Mouse (Mus musculus): ENCODE data around the gene Car6. TPM values are rescaled to one million over a fixed set of nuclear protein-coding genes. Genes with fewer than 3 reads are reported as not detected.

Gene Car6
- total RNA-seq, 2 experiments from 2014 or later, result not detected

DNA sequence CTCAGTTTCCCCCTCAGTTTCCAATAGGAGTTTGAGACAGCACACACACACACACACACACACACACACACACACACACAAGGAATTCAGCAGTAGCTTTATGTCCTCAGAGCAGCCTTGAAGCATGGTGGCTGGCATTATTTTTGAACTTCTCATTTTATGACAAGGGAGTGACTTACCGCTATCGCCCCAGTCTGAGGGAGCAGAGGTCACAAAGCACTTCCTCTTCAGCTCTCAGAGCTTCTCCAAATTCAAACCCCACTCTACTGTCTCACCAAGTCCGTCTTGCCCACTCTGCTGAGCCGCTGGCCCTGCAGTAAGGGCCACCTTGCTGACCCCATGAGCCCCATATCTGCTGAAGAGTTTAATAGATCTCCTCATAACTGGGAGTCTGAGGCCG, 1.6 kb upstream of the Car6 start:
- ATAC-seq (replicated peaks; ENCODE audit: low FRiP score, poor library complexity, severe bottlenecking), result no peak

GRCm38 (mm10) chr4:150198268-150198667, 2.9 kb downstream of the Car6 start:
- no peak for ATAC-seq (replicated peaks; ENCODE audit: low FRiP score, poor library complexity, severe bottlenecking)

- peak; percentile 66 for ATAC-seq (replicated peaks; ENCODE audit: low FRiP score, poor library complexity, severe bottlenecking)
Measured at GRCm38 (mm10) chr4:150193915-150194314, 7.2 kb downstream of the Car6 start.

- ATAC-seq (replicated peaks; ENCODE audit: low FRiP score, poor library complexity, severe bottlenecking), result no peak
Measured at GRCm38 (mm10) chr4:150192199-150192598, 8.9 kb downstream of the Car6 start.

GRCm38 (mm10) chr4:150188236-150188635, 12.9 kb downstream of the Car6 start:
- no peak for ATAC-seq (replicated peaks; ENCODE audit: low FRiP score, poor library complexity, severe bottlenecking)

DNA sequence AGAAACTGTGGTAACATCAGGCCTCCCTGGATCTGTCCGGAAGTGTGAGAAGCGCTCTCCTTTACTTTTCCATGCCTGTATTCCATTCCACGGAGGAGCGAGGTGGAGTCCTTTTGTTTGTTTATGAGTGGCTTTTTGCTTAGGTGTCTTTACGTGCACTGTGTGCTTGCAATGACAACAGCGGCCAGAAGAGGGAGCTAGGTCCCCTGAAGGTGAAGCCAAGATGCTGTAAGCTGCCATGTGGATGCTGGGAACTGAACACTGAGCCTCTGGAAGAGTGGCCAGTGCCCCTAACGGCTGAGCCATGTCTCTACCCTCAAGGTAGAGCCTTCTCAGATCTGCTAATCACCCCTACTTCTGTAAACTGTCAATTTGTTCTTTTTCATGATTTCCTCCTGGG, 19.8 kb downstream of the Car6 start:
- ATAC-seq (replicated peaks; ENCODE audit: low FRiP score, poor library complexity, severe bottlenecking), result no peak

DNA sequence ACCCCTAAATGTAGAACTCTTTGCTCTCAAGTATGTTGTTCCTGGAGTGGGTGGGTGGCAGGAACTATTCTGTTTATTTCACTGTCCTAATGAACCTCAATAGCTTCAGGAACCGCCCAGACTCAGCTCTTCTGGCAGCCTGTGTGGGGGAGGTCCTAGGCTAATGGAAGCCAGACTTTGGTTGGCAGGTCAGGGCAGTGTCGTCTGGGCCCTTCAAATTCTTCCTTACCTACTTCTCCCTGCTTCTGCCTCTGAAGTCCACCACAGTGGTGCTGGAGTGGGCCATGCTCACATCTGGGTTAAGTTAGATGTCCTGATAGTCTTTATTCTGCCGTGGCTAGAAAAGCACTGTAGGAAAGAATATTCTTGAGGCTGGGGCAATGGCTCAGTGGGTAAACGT, 23.0 kb downstream of the Car6 start:
- ATAC-seq (replicated peaks; ENCODE audit: low FRiP score, poor library complexity, severe bottlenecking), result no peak

DNA sequence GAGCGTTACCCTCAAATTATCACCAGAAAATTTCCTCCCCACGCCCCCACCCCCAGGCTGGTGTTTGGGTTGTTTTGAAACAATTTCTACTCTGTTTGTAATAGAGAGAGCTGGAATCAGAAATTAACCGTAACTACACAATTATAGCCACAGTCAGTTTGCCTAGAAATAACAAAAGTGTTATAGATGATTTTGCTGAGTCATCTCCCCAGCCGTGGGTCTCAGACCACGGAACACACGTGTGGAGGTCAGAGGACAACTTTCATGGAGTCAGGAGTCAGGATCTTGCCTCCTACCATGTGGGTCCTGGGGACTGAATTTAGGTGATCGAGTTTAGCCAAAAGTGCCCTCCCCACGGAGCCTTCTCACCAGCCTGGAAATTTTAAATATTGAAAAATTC, 24.0 kb downstream of the Car6 start:
- no peak for ATAC-seq (replicated peaks; ENCODE audit: low FRiP score, poor library complexity, severe bottlenecking)

GRCm38 (mm10) chr4:150176535-150176934, 24.6 kb downstream of the Car6 start:
- ATAC-seq (replicated peaks; ENCODE audit: low FRiP score, poor library complexity, severe bottlenecking), result peak; percentile 70; the same call in 1 of the 2 replicates

- ATAC-seq (replicated peaks; ENCODE audit: low FRiP score, poor library complexity, severe bottlenecking), result no peak
Measured at GRCm38 (mm10) chr4:150174027-150174426, 27.1 kb downstream of the Car6 start.

DNA sequence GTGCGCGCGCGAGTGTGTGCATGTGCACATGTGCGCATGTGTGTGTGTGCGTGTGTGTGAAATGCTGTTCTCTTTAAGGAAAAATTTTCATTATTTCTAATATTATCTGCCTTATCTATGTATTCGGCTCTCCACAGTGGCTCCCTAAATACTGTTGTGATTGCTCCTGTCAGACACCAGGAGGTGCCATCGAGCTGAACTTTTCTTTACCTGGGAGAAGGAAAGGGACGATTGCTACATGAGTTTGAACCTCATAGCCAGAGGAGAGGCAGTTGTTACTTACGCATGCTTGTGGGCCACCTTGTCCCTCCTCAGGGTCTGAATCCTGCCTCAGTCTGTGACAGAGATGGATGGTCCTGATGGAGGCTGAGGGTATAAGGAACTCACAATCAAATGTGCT, 27.9 kb downstream of the Car6 start:
- ATAC-seq (replicated peaks; ENCODE audit: low FRiP score, poor library complexity, severe bottlenecking), result no peak

GRCm38 (mm10) chr4:150172107-150172506, 29.0 kb downstream of the Car6 start:
- ATAC-seq (replicated peaks; ENCODE audit: low FRiP score, poor library complexity, severe bottlenecking), result no peak

DNA sequence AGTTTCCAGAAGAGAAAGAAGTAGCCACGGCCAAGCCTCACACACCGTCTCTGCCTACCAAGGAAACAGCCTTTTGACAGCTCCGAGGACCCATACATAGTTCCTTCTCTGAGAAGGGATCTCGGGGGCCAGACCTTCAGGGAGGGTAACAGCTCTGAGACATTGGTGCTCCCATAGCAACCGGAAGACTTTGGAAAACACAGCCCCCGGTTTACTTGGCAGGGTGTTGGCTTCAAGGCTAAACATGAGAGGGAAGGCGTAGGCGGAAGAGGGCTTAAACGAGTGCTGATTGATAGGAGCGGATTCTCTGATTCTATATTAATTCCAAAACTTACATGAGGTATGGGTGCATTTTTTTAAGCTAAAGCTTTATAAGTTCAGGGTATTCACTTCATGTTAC, 32.7 kb downstream of the Car6 start:
- ATAC-seq (replicated peaks; ENCODE audit: low FRiP score, poor library complexity, severe bottlenecking), result no peak

GRCm38 (mm10) chr4:150164875-150165274, 36.3 kb downstream of the Car6 start:
- ATAC-seq (replicated peaks; ENCODE audit: low FRiP score, poor library complexity, severe bottlenecking), result no peak

DNA sequence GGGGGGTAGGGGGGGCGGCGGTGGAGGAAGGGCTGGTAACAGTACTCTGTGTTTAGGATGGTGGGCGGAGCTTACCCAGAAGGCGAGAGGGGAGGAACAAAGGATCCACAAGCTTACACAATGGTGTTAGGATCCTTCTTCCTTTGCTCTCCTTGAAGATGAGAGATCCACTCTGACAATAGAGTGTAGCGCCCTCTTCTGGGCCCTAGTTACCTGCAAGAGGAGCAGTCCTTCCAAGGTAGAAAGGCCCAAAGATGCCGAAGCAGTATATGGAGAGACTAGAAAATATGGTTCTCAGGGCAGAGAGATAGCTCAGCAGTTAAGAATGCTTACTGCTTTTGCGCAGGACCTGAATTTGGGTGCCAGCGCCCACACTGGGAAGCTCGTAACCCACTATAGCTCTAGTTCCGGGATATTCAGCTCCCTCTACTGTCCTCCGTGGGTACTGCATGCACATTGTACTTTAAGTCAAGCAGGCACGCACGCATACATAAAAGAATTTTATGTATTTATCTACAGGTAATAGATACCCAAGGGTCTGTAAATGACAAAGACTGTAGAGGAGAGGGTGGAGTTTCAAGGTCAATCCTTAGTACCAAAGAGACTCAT, 38.5 kb downstream of the Car6 start:
- no peak for ATAC-seq (replicated peaks; ENCODE audit: low FRiP score, poor library complexity, severe bottlenecking)

GRCm38 (mm10) chr4:150159458-150159857, 41.7 kb downstream of the Car6 start:
- no peak for ATAC-seq (replicated peaks; ENCODE audit: low FRiP score, poor library complexity, severe bottlenecking)

DNA sequence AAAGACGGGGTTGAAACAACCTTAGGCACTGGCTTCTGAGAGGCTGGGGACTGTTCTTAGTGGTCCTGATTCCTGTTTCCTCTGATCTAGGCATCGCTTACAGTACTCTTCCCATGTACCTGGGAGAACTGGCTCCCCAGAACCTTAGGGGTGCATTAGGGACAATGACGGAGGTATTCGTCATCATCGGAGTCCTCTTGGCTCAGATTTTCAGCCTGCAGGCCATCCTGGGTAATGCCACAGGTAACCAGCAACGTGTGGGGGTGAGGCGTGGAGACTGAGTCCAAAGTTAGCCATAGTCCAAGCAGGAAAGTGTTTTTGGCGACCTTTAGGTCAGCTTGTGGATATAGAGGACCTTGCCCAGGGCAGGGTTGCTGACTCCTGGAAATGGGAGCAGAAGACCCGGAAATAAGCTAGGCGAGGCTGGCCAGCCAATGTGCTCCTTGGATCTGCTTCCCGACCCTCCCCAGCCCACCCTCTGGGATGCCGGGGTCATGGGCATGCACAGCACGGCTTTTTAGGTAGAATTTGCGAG, 43.7 kb downstream of the Car6 start:
- ATAC-seq (replicated peaks; ENCODE audit: low FRiP score, poor library complexity, severe bottlenecking), result no peak

GRCm38 (mm10) chr4:150155731-150156130, 45.4 kb downstream of the Car6 start:
- ATAC-seq (replicated peaks; ENCODE audit: low FRiP score, poor library complexity, severe bottlenecking), result no peak

DNA sequence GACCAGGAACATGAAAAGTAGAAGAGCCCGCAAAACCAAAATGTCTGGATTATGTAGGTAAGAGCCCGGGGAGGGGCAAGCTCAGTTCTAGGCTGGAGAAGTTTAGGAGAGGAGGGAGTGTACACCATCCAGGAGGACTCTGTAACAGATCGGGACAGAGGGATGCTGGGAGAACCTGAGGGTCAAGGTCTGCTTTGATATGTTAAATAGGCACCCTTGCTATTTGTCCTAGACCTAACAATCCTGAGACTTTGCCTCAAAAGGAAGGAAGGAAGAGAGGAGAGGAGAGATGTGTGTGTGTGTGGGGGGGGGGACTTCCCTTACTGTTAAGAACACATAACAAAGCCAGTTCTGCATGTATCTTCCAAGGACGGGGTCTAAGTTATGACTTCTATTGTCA, 45.8 kb downstream of the Car6 start:
- no peak for ATAC-seq (replicated peaks; ENCODE audit: low FRiP score, poor library complexity, severe bottlenecking)

- ATAC-seq (replicated peaks; ENCODE audit: low FRiP score, poor library complexity, severe bottlenecking), result no peak
Measured at GRCm38 (mm10) chr4:150152483-150152882, 48.6 kb downstream of the Car6 start.

- no peak for ATAC-seq (replicated peaks; ENCODE audit: low FRiP score, poor library complexity, severe bottlenecking)
Measured at GRCm38 (mm10) chr4:150151045-150151444, 50.1 kb downstream of the Car6 start.

- no peak for ATAC-seq (replicated peaks; ENCODE audit: low FRiP score, poor library complexity, severe bottlenecking)
Measured at GRCm38 (mm10) chr4:150146286-150146685, 54.8 kb downstream of the Car6 start.

All from erythroid progenitor cell, adult 5-6 weeks (primary cell).